Mouse (Mus musculus): Measurements from ENCODE around the gene Eaf2.

- TF ChIP-seq POLR2A (IDR thresholded peaks at IDR 0.05; ENCODE audit: insufficient read depth, low read depth, low read length): no peak
- TF ChIP-seq CTCF (IDR thresholded peaks at IDR 0.05): no peak
- no peak for TF ChIP-seq EP300 (IDR thresholded peaks at IDR 0.05; ENCODE audit: insufficient read depth, low read depth, low read length)
Measured at GRCm38 (mm10) chr16:36914195-36914594, 39.4 kb upstream of the Eaf2 start.

Measured in heart, adult 2 months (tissue).